In genomic region chr4:3062027-3062605, GRCm38 (mm10) we compare ENCODE assay signal across 11 mouse cellular contexts.
DNase-seq lines count a peak whose midpoint lies in the region.
"Had no signal": no experiment of that assay in that cellular context is flagged by ENCODE, and none has a peak within 500 bp of the region (broad histone marks: within the 10 kb centered on the region; RNA-seq: fewer than 3 reads in every experiment).

No protein-coding gene starts in this region.

- intact Hi-C loops in heart, postnatal 14 days (cut with DNase I), result no loop called here

- DNase-seq in cerebellum, postnatal 4 days (ENCODE audit: low spot score in 2 of 2), result peak; percentile 0 to 6
- DNase-seq in cerebellum, postnatal 36 days, result no peak
- peak; percentile 1 for DNase-seq in layer of hippocampus, adult 11-12 months (ENCODE audit: low spot score)
- no peak for DNase-seq in layer of hippocampus, postnatal 25 days (ENCODE audit: extremely low spot score in 1 of 2, low spot score in 1 of 2)
- peak; percentile 5 for DNase-seq in right cerebral cortex, postnatal 10 days (ENCODE audit: low spot score in 2 of 2)
- no peak for DNase-seq in right cerebral cortex, postnatal 36 days (ENCODE audit: low spot score in 2 of 2)
- DNase-seq in heart, postnatal 14 days, result peak; percentile 0
- no peak for DNase-seq in adrenal gland, postnatal 14 days
- DNase-seq: adrenal gland, adult 8-10 months; kidney, adult 2 months; liver, embryonic 13.5 days had no signal

Comparison
In these comparisons a context has a peak if more than half of its experiments do, and no peak if none do; other contexts are left out.
1. DNase-seq: peak in cerebellum, postnatal 4 days (2 of 2), layer of hippocampus, adult 11-12 months (single experiment), right cerebral cortex, postnatal 10 days (2 of 2) and heart, postnatal 14 days (2 of 2); none in cerebellum, postnatal 36 days (0 of 2), layer of hippocampus, postnatal 25 days (0 of 2), right cerebral cortex, postnatal 36 days (0 of 2) and adrenal gland, postnatal 14 days (single experiment).